Mouse (Mus musculus) thymus, postnatal 25 days (tissue): ENCODE measurements around the gene H2-D1.
"Not testable (repeated sequence)": the region's sequence is repeated elsewhere in the genome, so short reads cannot be mapped to it uniquely, and the experiment has no call there.

Source experiments
- DNase-seq: peaks from one replicate; pipeline ENCODE4 v3.0.0; 2022

Gene H2-D1

GRCm38 (mm10) chr17:35304921-35305320 lies 42.4 kb downstream of the H2-D1 start:
- DNase-seq: not testable (repeated sequence)
